Mouse (Mus musculus) stomach, postnatal 0 days (tissue): ENCODE results near the gene Zbtb11. TPM values are rescaled to one million over a fixed set of nuclear protein-coding genes. Genes with fewer than 3 reads are reported as not detected.
A peak's percentile ranks its signal among the peaks of the same experiment; 100 is the strongest.

Experiments used
- ATAC-seq: fragments of 200-750 bp; cut with Nextera tagmentation; 2 replicates; pipeline ENCODE4 v1.8.0; 2017; ENCODE audit not compliant: low FRiP score, low TSS enrichment
- DNase-seq: peaks from one replicate; pipeline ENCODE4 v3.0.0-alpha.2; 2016; ENCODE audit warnings: low spot score
- H3K27ac ChIP-seq: fragments of 300-500 bp; sonication (generic); replicated peaks from 2 replicates; pipeline ENCODE4 v1.5.1; 2014; ENCODE audit warnings: mild to moderate bottlenecking, control low read depth
- H3K27me3 ChIP-seq: fragments of 300-500 bp; sonication (generic); 2 replicates; pipeline ENCODE4 v1.6.1; 2014; ENCODE audit warnings: low read length; ENCODE audit not compliant: control insufficient read depth, insufficient read depth
- H3K36me3 ChIP-seq: fragments of 300-500 bp; sonication (generic); 2 replicates; pipeline ENCODE4 v1.6.1; 2014; ENCODE audit warnings: low read length, mixed read lengths; ENCODE audit not compliant: control insufficient read depth, insufficient read depth
- H3K4me1 ChIP-seq: fragments of 300-500 bp; sonication (generic); replicated peaks from 2 replicates; pipeline ENCODE4 v1.6.1; 2014; ENCODE audit warnings: antibody characterized with exemption; ENCODE audit not compliant: control insufficient read depth, insufficient read depth
- H3K4me2 ChIP-seq: fragments of 300-500 bp; sonication (generic); replicated peaks from 2 replicates; pipeline ENCODE4 v1.6.1; 2014; ENCODE audit warnings: low read depth, mild to moderate bottlenecking, control low read depth, moderate library complexity
- H3K4me3 ChIP-seq: fragments of 300-500 bp; sonication (generic); 2 replicates; pipeline ENCODE4 v1.5.1; 2014; ENCODE audit warnings: low read depth, low read length, control low read depth
- H3K9ac ChIP-seq: fragments of 300-500 bp; sonication (generic); 2 replicates; pipeline ENCODE4 v1.6.1; 2014; ENCODE audit warnings: mild to moderate bottlenecking, low read length, control low read depth, mixed read lengths
- H3K9me3 ChIP-seq: fragments of 300-500 bp; sonication (generic); 2 replicates; pipeline ENCODE4 v1.6.1; 2016; ENCODE audit warnings: low read length; ENCODE audit not compliant: control insufficient read depth
- CTCF ChIP-seq: IDR thresholded peaks from 2 replicates; pipeline ENCODE4 v1.5.1; 2016; ENCODE audit warnings: antibody characterized with exemption, low read depth, mild to moderate bottlenecking, moderate library complexity
- EP300 ChIP-seq: optimal IDR thresholded peaks from 2 replicates; pipeline ENCODE3; 2016; ENCODE audit warnings: antibody characterized with exemption
- WGBS: fragments of 180-500 bp; shearing (Covaris S2); extraction: QIAGEN DNeasy Blood & Tissue Kit; methylation state at CpG from one replicate; pipeline ENCODE4 v1.1.7; 2014; 5-methylcytosine and 5-hydroxymethylcytosine counted together
- polyA plus RNA-seq: library from polyadenylated mRNA; unstranded; fragments of >200 nt; fragmentation: Nextera tagmentation; extraction: Ambion mirVana; gene quantifications from 2 replicates; pipeline ENCODE4 v1.2.1, GENCODE M21; 2015

Gene Zbtb11
- polyA plus RNA-seq = 6.8 and 7.3 TPM in 2 replicates

DNA sequence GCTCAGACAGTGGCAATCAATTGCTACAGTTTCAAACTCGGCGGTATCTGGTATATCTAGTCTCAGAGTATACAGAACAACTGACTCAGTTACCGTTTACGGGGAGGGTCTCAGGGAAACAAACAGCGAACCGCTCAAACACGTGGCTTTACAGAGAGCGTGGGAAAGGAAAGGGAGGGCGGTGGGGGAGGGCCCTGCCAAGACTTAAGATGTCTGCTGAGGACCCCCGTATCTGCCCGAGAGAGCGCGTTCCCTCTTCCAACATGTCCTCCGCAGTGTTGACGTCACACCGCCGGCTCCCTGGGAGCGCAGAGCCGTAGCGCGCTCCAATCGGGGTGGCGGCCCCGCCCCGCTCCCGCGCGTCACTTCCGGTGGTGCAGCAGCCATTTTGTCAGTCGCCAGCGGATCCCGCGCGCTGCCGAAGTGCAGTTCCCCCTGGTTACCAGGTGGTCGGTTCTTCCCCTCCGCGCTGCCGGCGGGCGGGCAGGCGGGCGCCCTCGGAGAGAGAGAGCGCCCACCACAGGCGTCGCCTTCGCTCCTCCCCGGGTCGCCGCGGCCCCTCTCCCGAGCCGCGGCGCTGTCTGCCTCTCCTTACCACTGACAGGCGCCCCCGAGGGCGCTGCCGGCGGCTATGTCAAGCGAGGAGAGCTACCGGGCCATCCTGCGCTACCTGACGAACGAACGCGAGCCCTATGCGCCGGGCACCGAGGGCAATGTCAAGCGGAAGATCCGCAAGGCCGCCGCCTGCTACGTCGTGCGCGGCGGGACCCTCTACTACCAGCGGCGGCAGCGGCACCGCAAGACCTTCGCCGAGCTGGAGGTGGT lies at the start of gene Zbtb11:
Gene Zbtb11 (plus strand): TSS at position 453 of the 825 bp plus-strand sequence.
- H3K4me1 ChIP-seq = no peaks in the 10 kb centered on the region
- peak; percentile 41 for TF ChIP-seq CTCF
- TF ChIP-seq EP300 = no peak
- under 1% methylated on average over 70 of the region's 86 CpGs for WGBS
- H3K27me3 ChIP-seq = no peaks in the 10 kb centered on the region
- ATAC-seq (peak; percentile 97), DNase-seq (peak; percentile 100)
- H3K9ac ChIP-seq = peak within 1 kb of the TSS; percentile 97
- H3K27ac ChIP-seq = peak within 1 kb of the TSS; percentile 97
- peak within 1 kb of the TSS; percentile 100 for H3K4me3 ChIP-seq
- peaks cover 14% of the 10 kb centered on the region for H3K36me3 ChIP-seq
- H3K4me2 ChIP-seq = peak within 1 kb of the TSS; percentile 68
- no peaks in the 10 kb centered on the region for H3K9me3 ChIP-seq

DNA sequence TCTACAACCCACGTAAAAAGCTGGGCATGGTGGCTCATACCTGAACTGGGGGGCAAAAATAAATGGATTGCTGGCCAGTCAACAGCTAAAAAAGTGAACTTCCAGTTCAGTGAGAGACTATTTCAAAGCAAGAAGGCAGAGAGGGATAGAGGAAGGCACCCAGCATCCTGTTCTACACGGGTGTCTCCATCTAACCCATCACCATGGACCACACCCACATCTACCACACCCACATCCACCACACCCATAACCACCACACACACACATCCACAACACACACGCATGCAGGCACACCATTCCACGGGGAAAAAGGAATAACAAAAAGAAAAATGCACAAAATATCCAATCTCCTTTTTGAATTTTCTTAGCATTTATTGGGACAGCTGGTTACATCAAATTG lies 49.7 kb upstream of the Zbtb11 start:
- 88% methylated on average over 4 of the region's 4 CpGs for WGBS
- H3K36me3 ChIP-seq = no peaks in the 10 kb centered on the region
- ATAC-seq (no peak), DNase-seq (no peak)
- H3K9me3 ChIP-seq = no peaks in the 10 kb centered on the region
- TF ChIP-seq CTCF (no peak), EP300 (no peak)
- H3K27ac ChIP-seq = no peak overlapping the region
- no peak overlapping the region for H3K9ac ChIP-seq
- H3K4me1 ChIP-seq = no peaks in the 10 kb centered on the region
- no peaks in the 10 kb centered on the region for H3K27me3 ChIP-seq
- H3K4me2 ChIP-seq = no peak overlapping the region
- H3K4me3 ChIP-seq = no peak overlapping the region

DNA sequence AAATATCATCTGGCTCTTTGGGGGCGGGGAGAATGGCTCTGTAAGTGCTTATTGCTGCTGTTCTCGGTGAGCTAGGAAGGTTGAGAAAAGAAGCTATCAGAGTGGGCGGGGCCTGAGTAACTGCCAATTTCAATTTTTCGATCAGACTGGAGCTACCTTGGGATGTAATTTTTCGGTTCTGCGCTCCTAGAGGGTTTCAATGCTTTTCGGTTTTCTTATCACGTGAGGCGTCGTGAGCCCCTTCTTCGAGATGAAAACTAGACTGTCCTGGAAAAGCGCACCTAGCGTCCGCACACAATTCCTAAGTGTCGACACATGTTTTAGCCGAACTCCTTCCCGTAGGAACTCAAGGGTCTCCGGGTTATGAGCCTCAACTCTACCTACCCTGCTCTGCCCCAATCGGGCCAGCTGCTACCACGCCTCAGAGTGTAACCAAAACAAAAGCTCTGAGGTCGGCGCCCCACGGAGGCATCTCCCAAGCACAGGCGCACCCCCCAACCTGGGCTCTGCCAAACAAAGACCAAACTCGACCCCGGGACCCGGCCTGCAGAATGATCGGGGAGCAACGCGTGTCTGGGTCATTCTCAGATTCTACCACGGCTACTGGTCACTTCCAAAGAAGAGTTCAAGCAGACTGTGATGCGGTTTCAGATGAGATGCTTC lies 39.9 kb upstream of the Zbtb11 start:
- H3K4me3 ChIP-seq = peak overlapping the region; percentile 72
- H3K4me1 ChIP-seq = no peaks in the 10 kb centered on the region
- H3K9ac ChIP-seq = peak overlapping the region; percentile 56
- peak overlapping the region; percentile 93 for H3K4me2 ChIP-seq
- H3K9me3 ChIP-seq = no peaks in the 10 kb centered on the region
- no peaks in the 10 kb centered on the region for H3K36me3 ChIP-seq
- DNase-seq = peak; percentile 39
- TF ChIP-seq CTCF (peak; percentile 18; the same call in 1 of the 2 replicates), EP300 (no peak)
- WGBS = 1% methylated on average over 32 of the region's 32 CpGs
- peak; percentile 43 for ATAC-seq
- peak overlapping the region; percentile 49; the same call in 1 of the 2 replicates for H3K27ac ChIP-seq
- no peaks in the 10 kb centered on the region for H3K27me3 ChIP-seq

DNA sequence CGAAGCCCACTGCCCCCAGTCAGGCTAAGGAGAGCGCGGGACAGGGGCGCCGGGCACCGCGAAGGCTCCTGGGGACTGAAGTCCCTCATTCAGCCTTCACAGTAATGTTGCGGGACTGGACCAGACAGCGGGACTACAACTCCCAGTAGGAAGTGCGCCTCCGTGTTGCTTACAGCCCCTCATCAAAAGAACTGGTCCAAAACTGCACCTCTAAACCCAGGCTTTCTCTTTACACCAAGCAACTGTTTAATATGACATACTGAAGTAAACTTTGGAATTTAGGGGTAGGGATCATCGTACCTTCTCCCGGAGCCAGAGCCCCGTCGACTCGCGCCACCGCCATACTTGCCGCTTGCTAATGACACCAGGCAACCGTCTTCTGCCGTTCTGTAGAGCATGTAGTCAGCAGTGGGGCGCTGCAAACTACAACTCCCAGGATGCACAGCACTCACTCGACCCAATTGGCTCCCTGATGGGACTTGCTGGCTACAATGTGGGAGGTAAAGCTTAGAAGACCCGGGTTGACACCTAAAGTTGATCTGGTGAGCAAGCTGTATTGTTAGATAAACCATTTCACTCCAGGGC lies 39.1 kb upstream of the Zbtb11 start, which contains the start of gene Cep97:
Gene Cep97 (minus strand): TSS at position 403 of the 585 bp plus-strand sequence.
- Histone ChIP-seq H3K27ac (peak within 1 kb of the TSS; percentile 49; the same call in 1 of the 2 replicates), H3K9me3 (no peaks in the 10 kb centered on the region), H3K9ac (peak within 1 kb of the TSS; percentile 56), H3K4me1 (no peaks in the 10 kb centered on the region), H3K4me3 (peak within 1 kb of the TSS; percentile 72), H3K27me3 (no peaks in the 10 kb centered on the region), H3K4me2 (peak within 1 kb of the TSS; percentile 93), H3K36me3 (no peaks in the 10 kb centered on the region)
- peak; percentile 99 for ATAC-seq
- WGBS = under 1% methylated on average over 24 of the region's 24 CpGs
- no peak for TF ChIP-seq EP300
- TF ChIP-seq CTCF = no peak; the same call in 1 of the 2 replicates
- DNase-seq = peak; percentile 88

DNA sequence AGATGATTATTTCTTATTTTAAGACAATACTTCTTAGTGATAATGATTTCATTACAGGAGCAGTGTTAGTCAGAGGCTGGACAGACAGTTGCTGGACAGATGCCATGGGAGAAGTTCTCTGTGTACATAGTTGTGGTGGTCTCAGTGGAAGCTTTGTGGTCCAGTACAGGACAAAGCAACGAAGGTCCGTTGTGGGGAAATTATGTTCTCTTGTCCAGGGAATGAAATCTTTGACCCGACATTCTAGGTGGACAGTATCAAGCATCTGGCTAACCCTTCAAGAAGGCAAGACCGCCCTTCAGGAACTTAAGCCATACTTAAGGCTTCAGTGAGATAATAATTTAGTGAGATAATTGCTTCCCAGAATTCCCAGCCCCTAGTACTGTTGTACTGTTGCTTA lies 34.9 kb upstream of the Zbtb11 start:
- 80% methylated on average over 4 of the region's 4 CpGs for WGBS
- no peak for TF ChIP-seq EP300
- TF ChIP-seq CTCF = no peak

More for the DNA sequence above, 34.9 kb upstream of the Zbtb11 start:
- Histone ChIP-seq H3K4me3 (no peak overlapping the region), H3K4me1 (no peaks in the 10 kb centered on the region), H3K36me3 (no peaks in the 10 kb centered on the region), H3K27me3 (no peaks in the 10 kb centered on the region), H3K9ac (no peak overlapping the region), H3K9me3 (no peaks in the 10 kb centered on the region), H3K27ac (no peak overlapping the region), H3K4me2 (no peak overlapping the region)
- DNase-seq = no peak
- ATAC-seq = no peak
